Mouse (Mus musculus): ENCODE data around the gene Rgs6. TPM values are rescaled to one million over a fixed set of nuclear protein-coding genes. Genes with fewer than 3 reads are reported as not detected.
A peak's percentile ranks its signal among the peaks of the same experiment; 100 is the strongest.

Rgs6 gene
- polyA plus RNA-seq, 1 experiment from 2014 or later: 7.4 TPM

DNA sequence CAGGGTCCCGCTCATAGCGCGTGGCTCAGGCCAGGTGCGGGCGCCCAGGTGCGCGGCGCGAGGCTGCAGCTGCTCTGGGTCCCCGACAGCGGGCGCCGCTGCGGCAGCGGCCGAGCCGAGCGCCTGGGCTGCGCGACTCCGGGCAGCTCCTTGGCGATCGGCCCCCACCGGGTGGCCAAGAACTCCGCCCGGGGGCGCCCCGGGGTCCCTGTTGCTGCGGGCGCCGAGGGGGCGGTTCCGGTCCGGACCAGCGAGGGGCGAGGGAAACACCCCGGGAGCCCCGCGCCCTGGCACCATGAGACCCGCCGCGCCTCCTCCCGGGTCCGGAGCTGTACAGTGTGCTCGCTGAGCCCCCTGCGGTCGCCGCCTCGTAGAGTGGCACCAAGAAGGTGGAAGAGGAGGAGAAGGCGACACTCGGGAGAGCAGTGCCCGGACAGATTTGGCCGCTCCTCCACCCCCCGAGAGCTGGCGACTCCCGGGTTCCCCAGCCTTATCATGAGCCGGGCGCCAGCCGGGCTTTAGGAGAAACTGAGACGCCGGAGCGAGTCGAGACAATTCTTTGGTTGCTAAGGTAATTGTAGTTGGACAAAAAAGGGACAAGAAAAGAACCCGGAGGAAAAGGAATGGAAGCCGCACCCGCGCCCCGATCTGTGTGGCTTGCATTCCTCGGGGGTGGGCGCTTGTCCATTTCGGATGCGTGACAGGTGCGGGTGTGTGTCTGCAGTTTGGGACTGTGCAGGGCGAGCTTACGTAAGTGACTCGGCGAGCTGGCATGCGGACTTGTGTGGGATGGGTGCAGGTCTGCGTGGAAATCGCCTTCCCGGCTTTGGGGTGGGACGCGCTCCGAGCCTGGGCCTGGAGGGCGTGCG is 29.0 kb downstream of the Rgs6 start:
- under 1% methylated on average over 86 of the region's 86 CpGs for WGBS
- peak overlapping the region; percentile 92 for H3K4me2 ChIP-seq (ENCODE audit: low read depth, low read length)
- H3K4me3 ChIP-seq (ENCODE audit: low read depth, low read length): peak overlapping the region; percentile 60
- H3K4me1 ChIP-seq (ENCODE audit: control insufficient read depth, insufficient read depth, low read length): 0 out of 2 replicates have a peak, but pooled peaks cover 6% of the 10 kb centered on the region
- H3K36me3 ChIP-seq (ENCODE audit: control insufficient read depth, insufficient read depth, low read length): no peaks in the 10 kb centered on the region
- peak overlapping the region; percentile 56; the same call in 1 of the 2 replicates for H3K9ac ChIP-seq (replicated peaks; ENCODE audit: low read depth, low read length)
- peaks cover 24% of the 10 kb centered on the region for H3K27me3 ChIP-seq (ENCODE audit: control insufficient read depth, insufficient read depth, low read length)
- H3K9me3 ChIP-seq (ENCODE audit: control insufficient read depth, low read length): no peaks in the 10 kb centered on the region
- peak; percentile 87 for ATAC-seq (ENCODE audit: low read depth)
- no peak overlapping the region for H3K27ac ChIP-seq (ENCODE audit: low read depth, low read length)

DNA sequence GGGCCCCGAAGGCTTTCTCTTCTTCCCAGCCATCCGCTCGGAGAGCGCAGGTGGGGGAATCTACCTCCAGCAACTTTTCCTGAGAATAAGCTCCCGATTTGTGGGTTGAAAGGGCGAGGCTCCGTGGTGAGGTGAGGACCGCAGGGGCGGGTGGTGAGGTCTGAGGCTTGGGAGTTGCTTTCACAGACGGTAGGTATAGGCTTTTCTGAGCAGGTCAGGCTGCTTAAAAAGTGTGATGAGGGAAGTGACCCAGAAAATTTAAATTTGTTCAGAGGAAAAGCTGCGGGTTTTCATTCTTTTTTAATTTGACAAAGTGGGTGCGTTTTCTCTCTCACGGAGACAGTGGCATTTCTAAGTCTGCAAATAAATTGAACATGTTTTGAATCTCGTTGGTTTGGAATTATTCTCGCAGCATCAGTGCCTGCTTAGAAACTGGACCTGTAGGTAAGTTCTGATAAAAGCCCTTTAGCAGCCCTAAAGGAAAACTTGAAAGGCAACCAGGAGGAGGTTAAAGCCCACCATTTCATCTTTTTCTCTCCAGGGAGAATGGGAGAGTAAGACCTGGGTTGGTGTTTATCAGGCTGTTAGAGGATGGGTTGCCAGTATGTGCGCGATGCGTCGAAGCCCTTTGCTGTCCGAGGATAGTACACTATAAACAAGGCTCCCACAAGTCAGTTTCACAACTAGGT is 29.7 kb downstream of the Rgs6 start:
- Histone ChIP-seq H3K4me2 (ENCODE audit: low read depth, low read length) (peak overlapping the region; percentile 92), H3K9ac (replicated peaks; ENCODE audit: low read depth, low read length) (no peak overlapping the region), H3K4me3 (ENCODE audit: low read depth, low read length) (peak overlapping the region; percentile 60), H3K27me3 (ENCODE audit: control insufficient read depth, insufficient read depth, low read length) (peaks cover 24% of the 10 kb centered on the region), H3K36me3 (ENCODE audit: control insufficient read depth, insufficient read depth, low read length) (no peaks in the 10 kb centered on the region), H3K27ac (ENCODE audit: low read depth, low read length) (no peak overlapping the region), H3K9me3 (ENCODE audit: control insufficient read depth, low read length) (no peaks in the 10 kb centered on the region), H3K4me1 (ENCODE audit: control insufficient read depth, insufficient read depth, low read length) (0 out of 2 replicates have a peak, but pooled peaks cover 6% of the 10 kb centered on the region)
- ATAC-seq (ENCODE audit: low read depth): no peak
- 19% methylated on average over 20 of the region's 20 CpGs for WGBS

DNA sequence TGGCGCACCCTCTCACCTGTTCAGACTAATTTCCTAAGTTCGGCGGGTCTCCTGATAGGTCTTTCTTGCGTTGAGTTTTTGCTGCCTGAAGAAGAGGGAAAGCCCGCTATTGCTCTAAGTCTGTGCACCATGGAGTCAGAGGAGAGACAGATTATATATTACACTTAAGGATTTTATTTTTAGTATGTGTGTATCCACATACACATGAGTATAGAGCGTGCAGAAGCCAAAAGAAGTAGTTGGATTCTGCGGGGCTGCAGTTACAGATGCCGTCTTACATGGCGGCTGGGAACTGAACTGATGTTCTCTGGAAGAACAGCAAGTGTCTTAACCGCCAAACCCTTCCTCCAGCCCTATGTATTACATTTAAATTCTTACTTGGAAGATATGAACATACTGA is 52.3 kb downstream of the Rgs6 start:
- Histone ChIP-seq H3K36me3 (ENCODE audit: control insufficient read depth, insufficient read depth, low read length) (no peaks in the 10 kb centered on the region), H3K4me3 (ENCODE audit: low read depth, low read length) (no peak overlapping the region), H3K4me1 (ENCODE audit: control insufficient read depth, insufficient read depth, low read length) (no peaks in the 10 kb centered on the region), H3K9me3 (ENCODE audit: control insufficient read depth, low read length) (no peaks in the 10 kb centered on the region), H3K27me3 (ENCODE audit: control insufficient read depth, insufficient read depth, low read length) (no peaks in the 10 kb centered on the region), H3K4me2 (ENCODE audit: low read depth, low read length) (no peak overlapping the region), H3K9ac (replicated peaks; ENCODE audit: low read depth, low read length) (no peak overlapping the region), H3K27ac (ENCODE audit: low read depth, low read length) (no peak overlapping the region)
- WGBS: 92% methylated on average over 9 of the region's 10 CpGs
- ATAC-seq (ENCODE audit: low read depth): no peak

DNA sequence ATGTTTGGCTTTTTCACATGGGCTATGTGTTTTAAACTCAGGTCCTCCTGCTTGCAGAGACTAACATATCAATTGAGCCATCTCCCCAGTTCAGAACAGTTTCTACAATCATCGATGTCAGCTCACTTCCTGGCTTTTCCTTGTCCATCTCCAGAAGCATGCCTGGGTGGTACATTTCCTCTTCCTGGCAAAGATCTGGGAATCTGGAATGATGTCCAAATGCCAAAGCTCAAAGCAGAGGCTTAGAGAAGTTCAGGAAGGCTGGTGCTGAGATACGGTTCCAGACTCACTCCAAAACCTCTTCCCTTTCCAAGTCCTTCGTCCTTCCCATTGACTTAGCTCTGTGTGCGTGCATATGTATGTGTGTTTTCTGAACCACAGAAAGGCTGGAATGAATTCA is 59.8 kb downstream of the Rgs6 start:
- Histone ChIP-seq H3K9me3 (ENCODE audit: control insufficient read depth, low read length) (no peaks in the 10 kb centered on the region), H3K4me2 (ENCODE audit: low read depth, low read length) (no peak overlapping the region), H3K36me3 (ENCODE audit: control insufficient read depth, insufficient read depth, low read length) (no peaks in the 10 kb centered on the region), H3K27me3 (ENCODE audit: control insufficient read depth, insufficient read depth, low read length) (no peaks in the 10 kb centered on the region), H3K9ac (replicated peaks; ENCODE audit: low read depth, low read length) (no peak overlapping the region), H3K4me3 (ENCODE audit: low read depth, low read length) (no peak overlapping the region), H3K4me1 (ENCODE audit: control insufficient read depth, insufficient read depth, low read length) (no peaks in the 10 kb centered on the region), H3K27ac (ENCODE audit: low read depth, low read length) (no peak overlapping the region)
- no peak for ATAC-seq (ENCODE audit: low read depth)
- WGBS: 92% methylated on average over 4 of the region's 4 CpGs

DNA sequence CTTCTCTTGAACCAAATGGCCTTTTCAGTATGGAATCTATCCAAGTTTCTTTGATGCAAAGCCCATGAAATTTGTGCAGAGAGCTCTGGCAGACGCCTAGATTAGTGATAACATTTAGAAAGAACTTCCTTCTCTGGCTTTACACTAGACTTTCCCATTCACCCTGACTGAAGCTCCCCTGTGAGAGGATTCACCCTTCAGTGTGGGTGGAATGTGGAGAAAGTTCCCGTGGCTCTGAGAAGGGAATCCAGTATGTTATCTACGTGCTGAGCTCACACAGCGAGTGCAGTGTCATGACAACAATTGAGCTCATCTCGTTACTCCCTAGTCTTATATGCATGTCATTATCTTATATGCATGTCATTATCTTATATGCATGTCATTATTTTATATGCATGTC is 61.9 kb downstream of the Rgs6 start:
- H3K4me1 ChIP-seq (ENCODE audit: control insufficient read depth, insufficient read depth, low read length): no peaks in the 10 kb centered on the region
- H3K9me3 ChIP-seq (ENCODE audit: control insufficient read depth, low read length): no peaks in the 10 kb centered on the region
- no peak overlapping the region for H3K4me3 ChIP-seq (ENCODE audit: low read depth, low read length)
- no peak overlapping the region for H3K4me2 ChIP-seq (ENCODE audit: low read depth, low read length)
- 64% methylated on average over 5 of the region's 5 CpGs for WGBS
- H3K9ac ChIP-seq (replicated peaks; ENCODE audit: low read depth, low read length): no peak overlapping the region
- H3K27me3 ChIP-seq (ENCODE audit: control insufficient read depth, insufficient read depth, low read length): no peaks in the 10 kb centered on the region
- no peaks in the 10 kb centered on the region for H3K36me3 ChIP-seq (ENCODE audit: control insufficient read depth, insufficient read depth, low read length)
- no peak overlapping the region for H3K27ac ChIP-seq (ENCODE audit: low read depth, low read length)
- ATAC-seq (ENCODE audit: low read depth): no peak

DNA sequence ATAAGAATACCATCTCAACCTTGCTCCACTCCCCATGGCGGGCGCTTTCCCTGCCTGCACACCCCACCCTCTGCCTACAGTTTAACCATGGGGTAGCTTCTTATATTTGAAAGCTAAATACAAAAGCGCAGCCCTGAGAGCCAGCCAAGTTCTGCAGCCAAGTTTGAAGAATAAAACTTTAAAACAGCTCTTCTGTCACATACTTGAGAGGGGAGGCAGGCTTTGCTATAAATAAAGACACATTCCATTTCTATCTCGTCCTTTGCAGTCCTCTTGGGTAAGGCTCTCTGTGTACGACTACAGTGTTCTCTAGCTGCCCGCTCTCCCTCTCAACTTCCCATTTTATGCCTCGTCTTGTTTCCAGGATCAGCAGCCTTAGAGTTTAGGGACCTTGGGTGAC is 76.5 kb downstream of the Rgs6 start:
- Histone ChIP-seq H3K9me3 (ENCODE audit: control insufficient read depth, low read length) (no peaks in the 10 kb centered on the region), H3K9ac (replicated peaks; ENCODE audit: low read depth, low read length) (no peak overlapping the region), H3K36me3 (ENCODE audit: control insufficient read depth, insufficient read depth, low read length) (no peaks in the 10 kb centered on the region), H3K4me3 (ENCODE audit: low read depth, low read length) (no peak overlapping the region), H3K27ac (ENCODE audit: low read depth, low read length) (no peak overlapping the region), H3K4me1 (ENCODE audit: control insufficient read depth, insufficient read depth, low read length) (no peaks in the 10 kb centered on the region), H3K27me3 (ENCODE audit: control insufficient read depth, insufficient read depth, low read length) (no peaks in the 10 kb centered on the region), H3K4me2 (ENCODE audit: low read depth, low read length) (no peak overlapping the region)
- no peak for ATAC-seq (ENCODE audit: low read depth)
- WGBS: 75% methylated on average over 7 of the region's 7 CpGs

DNA sequence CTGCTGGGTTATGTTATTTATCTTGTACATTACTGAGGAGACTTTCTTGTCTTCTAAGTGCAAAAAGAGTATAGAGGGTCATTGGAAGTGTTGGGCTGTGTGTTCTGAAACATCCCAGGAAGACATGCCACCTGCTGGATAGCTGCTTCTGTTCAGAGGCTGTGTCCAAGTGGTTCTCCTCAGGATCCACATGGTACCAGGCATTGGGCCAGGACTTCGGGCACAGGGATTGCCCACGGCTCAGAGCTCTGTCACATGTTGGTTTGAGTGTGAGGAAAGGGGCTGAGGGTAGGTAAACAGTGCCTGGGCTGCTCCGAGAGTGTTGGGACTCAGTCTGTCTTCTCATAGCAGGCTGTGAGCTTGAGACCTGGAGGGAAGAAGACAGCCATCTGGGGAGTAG is 79.3 kb downstream of the Rgs6 start:
- no peaks in the 10 kb centered on the region for H3K9me3 ChIP-seq (ENCODE audit: control insufficient read depth, low read length)
- H3K27ac ChIP-seq (ENCODE audit: low read depth, low read length): no peak overlapping the region
- WGBS: 86% methylated on average over 3 of the region's 3 CpGs
- no peaks in the 10 kb centered on the region for H3K4me1 ChIP-seq (ENCODE audit: control insufficient read depth, insufficient read depth, low read length)
- no peaks in the 10 kb centered on the region for H3K36me3 ChIP-seq (ENCODE audit: control insufficient read depth, insufficient read depth, low read length)
- H3K9ac ChIP-seq (replicated peaks; ENCODE audit: low read depth, low read length): no peak overlapping the region
- H3K4me2 ChIP-seq (ENCODE audit: low read depth, low read length): no peak overlapping the region
- no peaks in the 10 kb centered on the region for H3K27me3 ChIP-seq (ENCODE audit: control insufficient read depth, insufficient read depth, low read length)
- H3K4me3 ChIP-seq (ENCODE audit: low read depth, low read length): no peak overlapping the region
- no peak for ATAC-seq (ENCODE audit: low read depth)

DNA sequence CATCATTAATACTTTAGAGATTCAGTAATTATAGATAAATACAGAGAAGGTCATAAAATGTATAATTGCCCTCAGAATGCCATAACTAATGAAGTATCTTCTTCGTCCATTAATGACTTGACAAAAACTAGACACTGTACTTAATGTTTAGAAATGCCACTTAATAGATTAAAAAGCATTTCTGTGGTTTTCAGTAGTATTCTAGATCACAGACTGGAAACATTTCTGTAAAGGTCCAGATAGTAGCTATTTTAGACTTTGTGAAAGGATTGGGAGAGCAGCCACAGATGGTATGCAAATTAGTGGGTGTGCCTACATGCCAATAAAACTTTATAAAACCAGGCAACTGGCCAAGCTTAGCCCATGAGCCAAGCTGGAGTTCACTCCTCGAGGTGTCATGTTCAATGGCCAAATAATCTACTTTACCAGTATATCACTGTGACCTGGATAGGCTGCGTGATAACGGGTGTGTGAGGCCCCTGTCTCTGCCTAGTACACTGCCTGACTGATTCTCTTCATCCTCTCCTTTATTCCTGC is 82.2 kb downstream of the Rgs6 start:
- 52% methylated on average over 4 of the region's 4 CpGs for WGBS
- Histone ChIP-seq H3K9ac (replicated peaks; ENCODE audit: low read depth, low read length) (no peak overlapping the region), H3K27ac (ENCODE audit: low read depth, low read length) (no peak overlapping the region), H3K4me3 (ENCODE audit: low read depth, low read length) (no peak overlapping the region), H3K9me3 (ENCODE audit: control insufficient read depth, low read length) (no peaks in the 10 kb centered on the region), H3K27me3 (ENCODE audit: control insufficient read depth, insufficient read depth, low read length) (no peaks in the 10 kb centered on the region), H3K36me3 (ENCODE audit: control insufficient read depth, insufficient read depth, low read length) (no peaks in the 10 kb centered on the region), H3K4me2 (ENCODE audit: low read depth, low read length) (no peak overlapping the region), H3K4me1 (ENCODE audit: control insufficient read depth, insufficient read depth, low read length) (no peaks in the 10 kb centered on the region)
- ATAC-seq (ENCODE audit: low read depth): no peak

DNA sequence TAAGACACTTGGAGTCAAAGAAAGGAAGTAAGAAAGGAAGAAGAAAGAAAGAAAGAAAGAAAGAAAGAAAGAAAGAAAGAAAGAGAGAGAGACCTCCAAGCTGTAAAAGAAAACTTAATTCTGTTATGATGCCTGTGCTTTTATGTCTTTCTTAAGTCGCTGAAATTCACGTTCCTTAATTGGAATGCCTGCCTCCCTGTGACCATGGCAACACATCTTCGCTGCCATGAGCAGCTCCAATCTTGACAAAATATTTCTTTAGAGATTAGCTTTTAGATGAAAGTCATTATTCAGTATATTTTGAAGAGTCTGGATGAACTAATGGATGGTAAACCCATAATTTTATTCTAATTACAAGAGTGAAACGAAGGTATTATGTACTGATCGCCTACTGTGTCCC is 83.5 kb downstream of the Rgs6 start:
- H3K4me3 ChIP-seq (ENCODE audit: low read depth, low read length): no peak overlapping the region
- WGBS: 80% methylated on average over 5 of the region's 5 CpGs
- no peak for ATAC-seq (ENCODE audit: low read depth)

More for the DNA sequence above, 83.5 kb downstream of the Rgs6 start:
- H3K9me3 ChIP-seq (ENCODE audit: control insufficient read depth, low read length): no peaks in the 10 kb centered on the region
- no peaks in the 10 kb centered on the region for H3K27me3 ChIP-seq (ENCODE audit: control insufficient read depth, insufficient read depth, low read length)
- H3K9ac ChIP-seq (replicated peaks; ENCODE audit: low read depth, low read length): no peak overlapping the region
- H3K4me2 ChIP-seq (ENCODE audit: low read depth, low read length): no peak overlapping the region
- H3K27ac ChIP-seq (ENCODE audit: low read depth, low read length): no peak overlapping the region
- H3K36me3 ChIP-seq (ENCODE audit: control insufficient read depth, insufficient read depth, low read length): no peaks in the 10 kb centered on the region
- no peaks in the 10 kb centered on the region for H3K4me1 ChIP-seq (ENCODE audit: control insufficient read depth, insufficient read depth, low read length)

All from neural tube, embryonic 14.5 days (tissue).